Mouse (Mus musculus) Patski (cell line): ENCODE measurements at regions not wholly inside any gene's neighbourhood (a gene's known extent, or its start where the extent isn't known, plus 50 kb on each side); places are given as distances from the start of the nearest gene placed in this dataset.

Experiments used
- ATAC-seq: fragments of 100-300 bp; one replicate; pipeline ENCODE4 v1.8.0; 2021
- CTCF ChIA-PET: fragments of 350-600 bp; sonication (Branson Sonifier 250); formaldehyde crosslinking; loops from one replicate; lab custom pipeline; 2022; ENCODE audit warnings: inconsistent platforms; lab: Charles Lee
- POLR2A ChIA-PET: fragments of 350-600 bp; sonication (Branson Sonifier 250); formaldehyde crosslinking; loops from one replicate; lab custom pipeline; 2022; ENCODE audit warnings: antibody characterized with exemption, inconsistent platforms; lab: Charles Lee
- DNase-seq: peaks from one replicate; pipeline ENCODE4 v3.0.0-alpha.2; 2011; ENCODE audit warnings: low read depth, low spot score
- H3K27me3 ChIP-seq: fragments of 371-371 bp; one replicate; pipeline ENCODE4 v1.5.1; 2021
- CTCF ChIP-seq: fragments of 100-300 bp; IDR thresholded peaks from one replicate; pipeline ENCODE4 v1.5.1; 2021
- in situ Hi-C: fragments of 300-500 bp; cut with MboI; formaldehyde crosslinking; loops from 3 replicates; pipeline ENCODE4 v1.11.1; 2018; ENCODE audit warnings: low pct_unique_long_range_greater_than_20kb, mixed read lengths

DNA sequence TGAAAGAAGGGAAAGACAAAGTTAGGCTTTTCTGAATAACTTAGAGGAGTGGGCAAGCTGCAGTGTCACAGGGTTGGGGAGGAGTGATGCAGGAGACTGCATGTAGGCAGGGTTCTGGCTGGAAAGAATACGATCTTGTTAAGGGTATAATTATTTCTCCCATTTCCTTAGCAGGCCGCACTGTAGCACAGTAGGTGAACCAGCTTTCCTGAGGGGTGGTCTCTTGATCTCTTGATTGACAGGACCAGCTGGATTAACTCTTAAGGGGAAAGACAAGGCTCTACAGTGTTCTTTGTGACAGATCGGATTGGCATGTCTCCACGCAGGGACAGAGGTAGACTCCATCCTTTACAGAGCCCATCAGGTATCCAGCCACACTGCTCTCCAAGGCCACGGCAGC lies 54.5 kb upstream of the Meis1 start:
- POLR2A ChIA-PET: no interaction called here
- CTCF ChIA-PET: no interaction called here
- ATAC-seq (no peak), DNase-seq (no peak)
- TF ChIP-seq CTCF: no peak
- in situ Hi-C loops: no loop called here
- peaks cover 19% of the 10 kb centered on the region for H3K27me3 ChIP-seq

DNA sequence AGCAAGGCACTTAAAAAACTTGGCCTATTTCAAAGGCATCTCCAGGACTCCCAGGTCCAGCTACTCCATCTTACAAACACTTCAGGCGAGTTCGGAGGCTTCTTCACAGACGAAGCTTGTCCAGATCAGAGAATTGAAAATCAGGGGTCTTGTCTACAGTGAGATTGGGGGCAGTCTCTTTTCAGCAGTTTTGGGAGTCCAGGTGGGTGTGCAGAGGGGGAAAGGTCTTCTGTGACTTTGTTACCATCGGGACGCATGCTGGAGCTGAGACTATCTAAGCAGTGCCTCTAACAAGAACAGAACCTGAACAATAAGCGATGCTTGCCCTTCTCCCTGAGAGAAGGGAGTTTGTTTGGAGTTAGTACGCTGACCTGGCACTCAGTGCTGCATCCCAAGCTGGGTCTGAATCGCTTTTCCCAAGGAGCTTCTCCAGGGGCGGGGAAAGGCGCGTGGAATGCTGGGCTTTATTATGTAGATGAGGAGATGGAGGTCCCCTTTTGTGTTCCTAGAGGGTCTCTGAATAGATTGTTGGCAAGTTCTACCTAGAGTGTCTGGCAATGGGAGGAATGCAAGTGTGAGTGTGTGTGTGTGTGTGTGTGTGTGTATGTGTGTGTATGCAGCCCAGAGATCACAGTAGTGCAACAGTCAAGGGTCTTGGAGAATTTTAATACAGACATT lies 55.2 kb upstream of the Meis1 start:
- no peak for TF ChIP-seq CTCF
- in situ Hi-C loops: no loop called here
- ATAC-seq (no peak), DNase-seq (no peak)
- CTCF ChIA-PET: no interaction called here
- H3K27me3 ChIP-seq: peaks cover 19% of the 10 kb centered on the region
- POLR2A ChIA-PET: no interaction called here

DNA sequence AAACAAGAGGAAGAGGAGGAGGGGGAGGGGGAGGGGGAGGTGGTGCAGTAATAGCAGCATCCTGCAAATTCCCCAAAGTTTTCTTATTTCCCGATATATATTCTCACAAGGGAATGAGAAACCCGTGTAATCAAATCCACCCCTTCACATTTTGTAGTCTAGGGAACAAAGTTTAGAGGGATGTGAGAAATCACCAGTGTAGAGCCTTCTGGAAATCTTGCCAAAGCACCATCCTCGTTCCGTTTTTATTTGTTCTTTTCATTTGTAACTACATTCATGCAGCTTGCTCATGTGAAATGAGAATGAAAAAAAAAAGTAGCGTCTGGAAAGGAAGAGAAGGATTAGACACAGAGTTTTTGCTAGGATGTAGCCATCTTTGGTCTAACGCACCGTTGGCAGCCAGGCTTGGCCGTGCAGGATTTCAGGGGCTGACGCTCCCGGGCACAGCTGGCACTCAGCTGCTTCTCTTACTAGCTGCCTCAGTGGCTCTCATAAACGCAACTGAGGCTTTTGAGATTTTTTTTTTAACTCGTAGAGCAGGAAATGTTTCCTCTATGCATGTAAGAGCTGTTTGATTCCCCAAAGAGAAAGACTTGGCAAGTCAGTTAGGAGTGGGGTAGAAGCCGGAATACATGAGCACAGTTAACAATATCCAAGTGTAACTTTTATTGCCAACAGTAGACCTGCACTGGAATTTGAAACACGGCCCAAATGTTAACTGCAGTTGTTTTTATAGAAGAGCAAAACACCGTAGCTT lies 72.5 kb upstream of the Meis1 start:
- ATAC-seq (no peak), DNase-seq (no peak)
- no peak for TF ChIP-seq CTCF
- H3K27me3 ChIP-seq: peaks cover 21% of the 10 kb centered on the region
- POLR2A ChIA-PET: no interaction called here
- CTCF ChIA-PET: interaction anchor here (1.0 kb wide), 1 partner anchor 10 kb away, joined by 3 read pairs; no protein-coding TSS in a partner anchor
- in situ Hi-C loops: no loop called here

DNA sequence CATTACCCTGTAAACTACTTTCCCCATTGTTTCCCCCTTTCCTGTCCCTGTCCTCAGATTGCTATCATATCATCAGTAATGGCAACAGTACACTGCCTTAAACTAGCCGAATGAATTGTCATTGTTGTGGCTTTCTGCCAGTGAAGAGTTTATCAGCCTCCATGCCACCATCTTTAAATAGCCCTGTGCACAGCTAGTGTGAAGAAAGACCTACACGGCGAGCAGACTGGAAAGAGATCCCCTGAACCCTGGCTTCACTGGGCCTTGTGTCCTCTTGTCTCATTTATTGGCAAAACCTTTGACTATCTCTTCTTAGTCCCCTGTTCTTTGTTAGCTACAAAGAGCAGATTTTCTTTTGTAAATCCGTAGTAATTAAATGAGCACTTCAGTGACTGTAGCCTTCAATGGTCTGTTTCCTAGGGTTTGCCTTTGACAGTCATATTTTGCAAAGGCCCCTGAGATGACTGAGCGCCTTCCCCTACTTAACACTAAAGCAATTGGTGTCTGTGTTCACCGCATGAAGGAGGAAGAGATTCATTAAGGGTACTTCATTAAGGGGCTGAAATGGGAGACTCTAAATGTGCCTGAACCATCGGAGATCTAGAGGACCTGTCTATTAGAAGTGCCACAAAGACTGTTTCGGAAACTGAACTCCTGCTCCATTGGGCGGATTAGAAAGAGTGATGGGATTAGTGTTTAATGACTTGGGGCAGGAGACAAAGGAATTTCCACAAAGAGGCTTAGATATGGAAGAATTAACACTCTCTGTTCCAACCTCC lies 74.4 kb upstream of the Meis1 start:
- CTCF ChIA-PET: no interaction called here
- H3K27me3 ChIP-seq: peaks cover 33% of the 10 kb centered on the region
- DNase-seq (no peak), ATAC-seq (no peak)
- POLR2A ChIA-PET: no interaction called here
- TF ChIP-seq CTCF: no peak
- in situ Hi-C loops: no loop called here

DNA sequence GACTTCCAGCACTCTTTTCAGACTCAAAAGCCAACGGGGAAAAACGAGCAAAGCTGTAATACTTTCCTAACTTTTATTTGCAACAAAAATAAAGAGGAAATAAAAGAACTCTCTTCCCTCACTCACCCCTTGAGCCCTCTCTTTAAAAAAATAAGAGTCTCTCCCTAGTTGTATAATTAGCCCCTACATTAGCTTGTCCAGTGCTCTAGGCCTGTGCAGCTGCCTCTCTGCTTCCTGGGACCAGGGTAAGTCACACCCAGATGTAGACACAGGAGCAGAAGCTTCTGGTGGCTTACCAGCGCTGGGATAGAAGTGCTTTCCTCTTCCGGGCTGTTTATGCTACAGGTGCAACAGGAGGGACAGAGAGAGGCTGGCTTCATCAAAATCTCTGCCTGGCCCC lies 75.0 kb upstream of the Meis1 start:
- DNase-seq: no peak
- ATAC-seq: no peak
- TF ChIP-seq CTCF: no peak
- CTCF ChIA-PET: interaction anchor here (0.9 kb wide), 1 partner anchor 24 kb away, joined by 3 read pairs; no protein-coding TSS in a partner anchor
- POLR2A ChIA-PET: no interaction called here
- peaks cover 33% of the 10 kb centered on the region for H3K27me3 ChIP-seq
- in situ Hi-C loops: no loop called here

DNA sequence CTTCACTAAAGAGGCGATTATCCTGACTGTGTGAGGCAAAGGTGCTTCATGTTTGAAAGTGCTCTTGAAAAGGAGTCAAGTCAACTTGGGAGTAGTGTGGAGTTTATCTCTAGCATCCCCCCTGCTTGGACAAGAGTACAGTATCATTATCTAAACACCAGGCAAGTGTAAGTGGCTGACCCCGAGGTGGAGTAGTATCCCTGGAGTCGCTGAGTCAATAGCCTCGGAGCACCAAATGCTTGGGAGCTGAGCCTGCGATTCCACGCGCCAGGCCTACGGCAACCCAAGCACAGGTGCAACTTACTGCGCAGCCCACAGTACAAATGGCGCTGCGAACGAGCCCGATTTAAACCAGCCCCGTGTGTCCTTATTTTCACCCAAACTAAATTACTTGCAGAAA lies 75.4 kb upstream of the Meis1 start:
- ATAC-seq (no peak), DNase-seq (no peak)
- CTCF ChIA-PET: interaction anchor here (0.9 kb wide), 1 partner anchor 24 kb away, joined by 3 read pairs; no protein-coding TSS in a partner anchor
- in situ Hi-C loops: no loop called here
- H3K27me3 ChIP-seq: peaks cover 35% of the 10 kb centered on the region
- POLR2A ChIA-PET: no interaction called here
- TF ChIP-seq CTCF: no peak

DNA sequence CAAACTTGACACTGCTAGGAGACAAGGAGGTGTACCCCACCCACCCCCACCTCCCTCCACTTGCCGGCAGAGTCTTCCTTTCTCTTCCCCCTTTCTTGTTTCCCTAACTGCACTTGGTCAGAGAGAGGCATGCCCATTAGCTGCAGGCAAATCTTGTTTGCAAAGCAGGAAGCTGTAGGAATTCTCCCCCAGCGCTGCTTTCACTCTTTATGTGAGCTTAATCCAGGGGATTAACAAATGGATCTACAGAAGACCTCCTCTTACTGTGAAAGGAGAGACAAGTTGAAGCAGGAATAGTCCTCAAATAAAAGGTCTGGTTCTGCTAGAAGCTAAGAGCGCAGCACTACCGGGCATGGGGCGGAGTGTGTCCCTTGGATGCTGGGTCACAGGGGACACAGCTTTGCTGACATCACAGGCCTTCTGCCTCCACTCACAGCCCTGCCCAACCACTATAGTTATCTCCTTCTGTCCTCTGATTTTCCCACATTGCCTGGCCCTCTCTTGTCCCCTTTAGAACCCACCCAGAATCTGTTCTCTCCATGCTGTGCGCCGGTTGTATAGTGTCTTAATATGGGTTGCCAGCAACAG lies 84.3 kb upstream of the Meis1 start:
- no peak for DNase-seq
- no peak for TF ChIP-seq CTCF
- in situ Hi-C loops: no loop called here
- no peak for ATAC-seq
- H3K27me3 ChIP-seq: peaks cover 28% of the 10 kb centered on the region
- ChIA-PET CTCF (no interaction called here), POLR2A (no interaction called here)

DNA sequence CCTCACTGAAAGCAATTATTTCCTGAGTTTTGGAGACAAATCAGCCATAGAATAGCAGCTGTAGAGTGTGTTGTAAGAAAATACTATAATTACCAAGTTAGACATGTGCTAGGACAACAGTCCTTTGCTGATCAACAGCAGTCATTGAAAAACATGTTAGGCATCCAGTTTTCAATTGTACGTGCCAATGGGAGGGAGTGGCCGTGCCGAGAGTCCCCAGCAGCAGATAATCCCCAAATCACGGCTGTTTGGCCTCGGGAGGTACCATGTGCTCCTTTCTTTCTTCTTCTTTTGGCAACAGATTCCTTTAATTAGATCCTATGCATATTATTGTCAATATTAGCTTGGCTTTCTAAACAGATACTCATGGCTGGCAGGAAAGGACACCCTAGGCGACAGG lies 88.4 kb upstream of the Meis1 start:
- no peak for TF ChIP-seq CTCF
- in situ Hi-C loops: loop anchor here (5.0 kb wide), 1 partner anchor 45 kb away; no protein-coding TSS in a partner anchor
- POLR2A ChIA-PET: no interaction called here
- CTCF ChIA-PET: no interaction called here
- no peak for ATAC-seq
- DNase-seq: no peak
- H3K27me3 ChIP-seq: peaks cover 29% of the 10 kb centered on the region

DNA sequence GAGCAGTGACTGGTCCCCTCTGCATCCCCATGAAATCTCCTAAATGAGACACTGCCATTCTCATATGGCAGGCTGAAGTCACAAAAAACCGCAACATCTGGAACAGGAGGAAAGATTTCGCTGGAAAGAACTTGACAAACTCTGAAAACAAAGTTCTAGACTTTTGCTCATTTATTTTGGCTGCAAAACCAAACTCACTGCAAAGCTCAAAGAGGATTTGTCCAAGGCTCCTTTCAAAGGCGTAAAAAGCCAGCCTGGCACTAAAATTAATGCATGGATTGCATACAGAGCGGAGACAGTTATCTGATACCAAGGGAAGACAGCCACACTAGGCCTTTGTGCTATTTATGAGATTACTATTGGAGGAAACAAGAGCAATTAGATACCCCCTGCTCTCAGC lies 90.3 kb upstream of the Meis1 start:
- in situ Hi-C loops: loop anchor here (5.0 kb wide), 1 partner anchor 47 kb away; no protein-coding TSS in a partner anchor
- peaks cover 21% of the 10 kb centered on the region for H3K27me3 ChIP-seq
- ChIA-PET POLR2A (no interaction called here), CTCF (no interaction called here)
- no peak for TF ChIP-seq CTCF
- DNase-seq (no peak), ATAC-seq (no peak)

DNA sequence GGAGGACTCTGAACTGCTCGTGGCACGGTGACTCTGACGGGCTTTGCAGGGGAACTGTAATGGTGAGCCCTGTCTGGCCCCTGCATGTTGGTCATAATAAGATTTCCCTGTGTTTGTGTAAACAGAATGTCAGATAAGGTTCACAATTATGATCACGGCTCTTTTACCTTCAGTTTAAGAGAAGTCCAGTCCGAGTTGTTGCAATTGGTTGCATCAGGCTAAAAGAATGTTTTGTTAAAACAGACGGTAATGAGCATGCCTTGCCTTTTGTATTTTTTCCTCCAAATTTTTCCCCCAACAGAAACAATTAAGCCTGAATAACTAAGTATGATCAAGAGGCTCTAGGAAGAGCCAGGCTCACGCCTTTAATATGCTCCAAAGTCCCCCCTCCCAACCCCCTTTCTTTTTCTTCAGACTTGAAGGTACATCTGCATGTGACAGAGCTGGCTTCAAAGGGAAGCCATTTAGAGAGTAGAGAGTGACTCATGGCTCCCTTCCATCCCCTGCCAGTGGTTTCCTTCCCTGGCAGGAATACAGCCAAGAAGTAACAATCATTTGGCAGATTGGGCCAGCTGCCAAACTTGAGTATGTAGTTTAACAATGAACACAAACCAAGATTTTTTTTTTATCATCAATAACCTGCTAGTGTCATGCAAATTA lies 93.3 kb upstream of the Meis1 start:
- DNase-seq (peak; percentile 6), ATAC-seq (peak; percentile 57)
- H3K27me3 ChIP-seq: peaks cover 17% of the 10 kb centered on the region
- ChIA-PET POLR2A (no interaction called here), CTCF (no interaction called here)
- in situ Hi-C loops: no loop called here
- TF ChIP-seq CTCF: no peak
